Mouse (Mus musculus) adrenal gland, postnatal 14 days (tissue): ENCODE results near the gene Tfeb. TPM values are rescaled to one million over a fixed set of nuclear protein-coding genes. Genes with fewer than 3 reads are reported as not detected.

Source experiments
- DNase-seq: peaks from one replicate; pipeline ENCODE4 v3.0.0; 2021; ENCODE audit warnings: mixed read lengths
- long read RNA-seq, 2 experiments: library from polyadenylated mRNA; stranded (forward); transcript quantifications; one replicate each; pipeline ENCODE4 v2.0.0; 2021
- total RNA-seq: library from RNA; stranded (reverse); gene quantifications from 2 replicates; pipeline ENCODE4 v1.2.3, GENCODE M21; 2021

The Tfeb gene
- total RNA-seq = 18.9 and 22.3 TPM in 2 replicates
- long read RNA-seq, experiment 1, transcript Tfeb-202 (9 exons, 2,342 nt) = major isoform, 13 of 21 reads
- long read RNA-seq, experiment 1, partial matches to known transcripts = 6 of 21 reads
- long read RNA-seq, experiment 1, other reads (novel, unspliced or antisense) = 1 of 21 reads
- long read RNA-seq, experiment 2, transcript Tfeb-202 (9 exons, 2,342 nt) = major isoform, 6 of 13 reads
- long read RNA-seq, experiment 2, partial matches to known transcripts = 6 of 13 reads
- long read RNA-seq, experiment 2, other reads (novel, unspliced or antisense) = 0 of 13 reads

DNA sequence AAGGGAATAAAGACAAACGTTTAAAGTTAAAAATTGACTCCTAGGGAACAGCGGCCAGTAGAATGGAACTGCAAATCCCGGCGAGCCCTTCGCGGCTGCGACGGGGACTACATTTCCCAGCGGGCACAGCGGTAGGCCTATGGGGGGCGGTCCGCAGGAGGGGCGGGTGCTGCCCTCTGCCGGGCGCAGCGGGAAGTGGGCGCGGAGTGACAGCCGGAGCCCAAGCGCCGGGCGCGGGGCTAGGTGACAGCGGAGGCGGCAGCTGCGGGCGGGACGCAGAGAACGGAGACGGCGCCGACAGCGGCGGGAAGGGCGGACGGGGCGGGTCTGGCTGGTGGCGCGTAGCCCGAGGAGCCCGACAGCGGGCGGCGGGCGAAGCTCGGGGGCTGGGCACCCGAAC lies at the start of gene Tfeb:
Tfeb (plus strand) TSS at position 175 of the 400 bp plus-strand sequence.
- peak; percentile 99 for DNase-seq

DNA sequence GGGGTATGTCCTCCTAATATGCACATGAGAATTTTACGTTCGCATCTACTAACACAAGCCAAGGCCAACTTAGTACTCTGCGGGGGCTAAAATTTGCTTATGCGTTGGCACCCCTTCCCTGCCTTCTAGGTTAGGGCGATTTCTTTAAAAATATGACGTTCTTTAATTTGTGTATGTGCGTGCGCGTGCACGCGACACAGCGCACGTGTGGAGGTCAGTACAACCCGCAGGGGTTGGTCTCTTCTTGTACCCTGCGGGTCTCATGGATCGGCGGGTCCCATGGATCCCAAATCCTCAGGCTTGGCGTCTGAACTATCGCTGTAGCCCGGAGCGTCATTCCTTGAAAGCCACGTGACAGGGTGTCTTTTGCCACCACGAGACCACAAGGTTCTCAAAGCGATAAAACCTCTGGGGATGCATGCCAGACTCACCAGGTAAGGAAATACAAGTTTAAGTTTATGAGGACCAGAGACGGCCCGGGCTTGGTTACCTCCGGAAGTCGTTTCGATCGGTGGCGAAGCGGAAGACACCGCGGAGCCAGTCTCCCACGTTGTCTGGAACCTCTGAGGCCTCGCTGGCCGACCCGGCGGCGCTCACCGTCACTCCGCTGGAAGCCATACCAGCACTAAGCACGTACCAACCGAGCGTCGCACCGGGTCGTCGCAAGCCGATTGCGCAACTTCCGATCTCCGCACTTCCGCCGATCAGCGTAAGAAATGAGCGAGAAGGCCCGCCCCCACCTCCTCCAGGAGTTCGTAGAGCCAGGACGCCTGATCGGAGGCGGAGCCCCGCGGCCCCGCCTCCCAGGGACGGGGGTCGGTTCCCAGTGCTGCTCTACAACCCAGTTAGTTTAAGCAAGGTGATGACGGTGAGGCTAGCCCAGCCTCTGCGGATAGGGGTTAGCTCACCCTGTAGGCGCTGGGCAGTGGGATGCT lies 49.2 kb upstream of the Tfeb start:
- peak; percentile 97 for DNase-seq

DNA sequence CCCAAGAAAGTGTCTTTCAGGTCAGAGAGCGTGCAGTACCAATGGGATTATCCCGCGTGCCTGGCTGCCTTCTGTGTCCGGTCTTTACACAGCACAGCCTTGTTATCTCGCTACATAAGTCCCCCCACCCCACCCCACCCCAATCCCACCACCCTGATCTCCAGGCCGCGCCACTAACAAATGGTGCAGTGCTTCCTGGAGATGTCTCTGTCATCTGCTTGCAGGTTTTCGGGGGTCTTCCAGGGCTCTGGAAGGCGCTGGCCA lies 48.6 kb upstream of the Tfeb start, which contains the start of gene Tomm6:
Tomm6 (minus strand) TSS at position 43 of the 264 bp plus-strand sequence.
- no peak for DNase-seq

DNA sequence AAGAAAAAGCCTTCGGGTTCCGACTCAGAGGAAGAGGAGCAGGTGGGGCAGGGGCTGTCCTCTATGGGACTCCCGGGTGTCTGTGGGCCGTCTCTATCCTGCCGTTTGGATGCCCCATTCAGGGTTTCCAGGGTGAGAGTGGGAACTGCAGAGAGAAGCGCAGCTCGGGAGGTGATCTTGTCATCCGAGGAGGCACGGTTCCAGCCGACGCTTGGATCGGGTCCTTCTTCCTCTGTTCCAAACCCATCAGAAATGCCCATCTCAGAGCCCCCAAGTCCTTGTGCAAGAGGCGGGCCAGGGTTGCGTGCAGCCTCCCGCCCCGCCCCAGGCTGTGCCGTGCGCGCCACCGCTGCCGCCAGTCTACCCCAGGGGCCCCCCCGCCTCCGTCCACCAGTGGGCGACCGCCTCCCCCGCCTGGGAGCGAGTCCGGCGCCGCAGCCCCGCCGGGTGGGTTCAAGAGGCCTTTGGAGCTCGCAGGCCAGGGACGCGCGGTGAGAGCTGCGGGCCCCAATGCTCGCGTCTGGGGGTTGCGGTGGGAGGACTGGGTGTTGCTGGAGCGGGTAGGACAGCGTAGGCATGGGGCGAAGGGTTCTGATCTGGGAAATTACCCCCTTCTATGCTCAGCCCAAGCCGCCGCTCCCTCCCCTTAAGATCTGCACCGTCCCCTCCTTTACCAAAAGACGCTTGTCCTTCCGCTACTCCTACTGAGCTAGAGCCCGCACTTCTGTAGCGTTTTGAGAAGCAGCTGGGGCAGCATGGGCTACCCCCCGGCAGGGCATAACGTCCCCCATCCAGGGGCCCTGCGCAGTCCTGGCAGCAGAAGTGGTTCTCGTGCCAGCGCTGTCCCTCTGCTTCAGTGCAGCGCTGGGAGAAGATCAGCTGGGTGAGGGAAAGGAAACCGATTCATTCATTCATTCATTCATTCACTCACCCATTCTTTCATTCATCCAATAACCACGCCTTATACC lies 47.9 kb upstream of the Tfeb start, which contains the start of gene Frs3:
Frs3 (plus strand) TSS at position 423 of the 968 bp plus-strand sequence.
- DNase-seq = peak; percentile 88

DNA sequence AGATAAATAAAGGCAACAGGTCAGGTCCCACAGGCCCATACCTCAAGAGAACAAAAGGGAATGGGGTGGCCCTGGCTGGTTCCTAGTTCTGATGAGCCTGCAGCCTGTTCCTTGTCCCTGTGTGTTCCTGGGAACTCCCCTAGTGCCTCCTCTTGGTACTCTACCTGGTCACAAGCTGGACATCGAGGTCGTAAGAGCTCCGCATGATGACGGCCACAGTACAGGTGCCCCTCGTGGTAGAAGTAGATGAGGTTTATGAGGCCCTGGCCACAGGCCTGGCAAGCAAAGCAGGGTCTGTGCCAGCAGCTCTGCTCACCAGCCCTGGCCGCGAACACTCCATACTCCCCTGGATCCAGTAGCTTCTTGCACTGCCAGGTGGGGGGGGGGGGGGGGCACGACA lies 46.9 kb upstream of the Tfeb start:
- no peak for DNase-seq

DNA sequence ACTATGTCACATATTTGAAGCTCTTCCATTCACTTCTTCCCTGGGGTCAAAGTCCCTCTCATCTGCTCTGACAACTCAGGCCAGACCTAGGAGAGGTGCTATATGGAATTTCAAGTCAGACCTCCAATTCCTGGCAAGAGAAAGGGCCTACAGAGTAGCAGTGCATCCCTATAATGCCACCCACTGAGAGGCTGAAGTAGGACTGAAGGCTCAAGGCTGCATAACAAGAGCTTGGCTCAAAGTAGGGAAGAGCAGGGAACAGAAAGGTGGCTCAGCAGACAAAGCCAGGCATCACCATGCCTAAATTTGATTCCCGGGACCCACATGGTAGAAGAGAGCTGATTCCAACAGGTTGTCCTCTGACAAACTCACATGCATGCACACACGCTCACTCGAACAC lies 45.2 kb upstream of the Tfeb start:
- DNase-seq = no peak

DNA sequence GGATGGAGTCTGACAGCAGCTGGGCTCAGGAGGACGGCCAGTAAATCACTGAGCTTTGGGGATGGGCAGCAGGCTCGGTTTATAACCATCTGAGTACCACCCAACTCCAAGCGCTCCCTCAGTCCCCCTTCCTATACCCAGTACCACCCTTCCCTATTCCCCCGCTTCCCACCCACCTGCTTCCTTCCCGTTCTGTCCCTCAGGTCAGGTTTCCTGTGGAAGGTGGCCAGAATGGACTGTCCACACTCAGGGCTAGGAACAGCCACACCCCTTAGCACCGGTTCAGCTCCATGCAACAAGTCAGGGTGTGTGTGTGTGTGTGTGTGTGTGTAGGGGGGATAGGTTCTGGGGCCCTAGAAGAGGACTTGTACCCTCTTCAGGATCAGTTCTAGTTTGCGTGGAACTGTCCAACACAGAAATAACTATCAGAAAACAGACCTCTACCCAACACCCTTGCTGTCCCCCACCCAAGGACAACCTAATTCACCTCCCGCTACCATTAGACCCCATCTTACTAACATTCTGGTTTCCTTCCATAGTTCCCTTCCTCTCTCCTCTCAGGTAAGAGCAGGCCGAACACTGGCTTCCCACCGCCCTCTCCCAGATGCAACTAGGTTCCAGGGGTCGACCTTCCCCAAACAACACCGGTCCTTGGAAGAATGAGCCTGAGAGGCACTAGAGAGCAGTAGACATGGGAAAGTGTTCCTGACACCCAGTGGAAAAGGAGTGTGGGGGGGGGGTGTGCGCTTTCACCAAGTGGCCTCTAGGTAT lies 43.0 kb upstream of the Tfeb start:
- DNase-seq = peak; percentile 35

DNA sequence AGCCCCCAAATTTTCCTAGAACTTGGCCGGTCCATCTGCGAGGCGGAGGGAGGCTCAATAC lies 42.6 kb upstream of the Tfeb start, which contains the start of gene Gm21981:
Gm21981 (minus strand) TSS at position 14 of the 61 bp plus-strand sequence.
- no peak for DNase-seq

DNA sequence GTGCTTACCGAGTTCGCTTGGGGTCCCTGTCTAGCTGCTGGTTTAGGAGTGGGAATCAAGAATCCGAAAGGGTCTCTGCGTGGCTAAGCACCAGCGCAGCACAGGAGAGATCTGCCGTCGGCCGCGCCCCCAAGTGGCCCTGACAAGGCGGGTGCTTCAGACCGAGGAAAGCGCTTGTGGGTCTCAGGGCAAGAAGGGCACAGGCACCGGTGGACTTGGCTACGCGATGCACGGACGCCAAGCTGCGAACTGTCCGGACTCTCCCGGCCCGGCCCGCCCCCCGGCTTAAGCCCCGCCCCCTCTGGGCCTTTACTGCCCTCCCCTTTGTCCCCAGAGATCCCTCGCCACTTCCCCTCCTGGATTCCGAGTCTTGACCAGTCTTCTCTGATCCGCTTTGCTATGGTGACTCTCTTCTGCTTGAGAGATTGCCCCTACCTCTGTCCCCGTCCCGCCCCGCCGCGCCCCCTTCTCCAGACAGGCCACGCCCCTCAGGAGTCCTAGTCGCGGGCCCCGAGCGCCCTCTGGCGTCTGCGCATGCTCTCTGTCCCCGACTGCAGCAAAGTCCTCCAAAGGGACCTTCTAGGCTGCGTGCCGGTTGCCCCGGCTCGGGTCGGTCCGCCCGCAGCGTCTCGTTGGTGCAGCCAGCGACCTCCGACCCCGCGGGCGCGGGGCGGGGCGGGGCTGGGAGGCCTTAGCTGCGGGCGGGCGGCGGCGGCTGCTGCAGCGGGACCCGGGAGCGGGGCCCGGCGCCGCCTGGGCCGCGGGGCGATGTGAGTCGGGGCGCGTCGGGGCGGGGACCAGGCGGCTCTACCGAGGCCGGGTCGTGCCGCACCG lies 42.1 kb upstream of the Tfeb start, which contains the start of gene Prickle4:
Prickle4 (minus strand) TSS at position 234 of the 834 bp plus-strand sequence.
- DNase-seq = peak; percentile 99

DNA sequence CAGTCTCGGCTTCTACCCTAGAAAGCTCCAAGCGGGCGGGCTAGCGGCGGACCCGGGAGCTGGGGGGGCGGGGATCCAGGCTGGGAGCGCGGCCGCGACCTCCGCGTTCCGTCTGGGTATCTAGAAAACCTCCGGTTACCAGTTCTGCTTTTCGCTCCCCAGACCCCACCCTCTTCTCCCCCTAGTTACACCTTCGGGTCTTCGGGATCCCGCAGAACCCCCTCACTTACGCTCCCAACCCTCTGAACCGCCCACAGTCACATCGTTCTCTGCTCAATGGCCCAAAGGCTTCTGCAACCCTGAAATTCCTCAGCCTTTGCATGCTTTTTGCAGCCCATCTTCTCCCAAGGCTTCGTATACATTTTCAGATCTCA lies 41.5 kb upstream of the Tfeb start:
- no peak for DNase-seq

DNA sequence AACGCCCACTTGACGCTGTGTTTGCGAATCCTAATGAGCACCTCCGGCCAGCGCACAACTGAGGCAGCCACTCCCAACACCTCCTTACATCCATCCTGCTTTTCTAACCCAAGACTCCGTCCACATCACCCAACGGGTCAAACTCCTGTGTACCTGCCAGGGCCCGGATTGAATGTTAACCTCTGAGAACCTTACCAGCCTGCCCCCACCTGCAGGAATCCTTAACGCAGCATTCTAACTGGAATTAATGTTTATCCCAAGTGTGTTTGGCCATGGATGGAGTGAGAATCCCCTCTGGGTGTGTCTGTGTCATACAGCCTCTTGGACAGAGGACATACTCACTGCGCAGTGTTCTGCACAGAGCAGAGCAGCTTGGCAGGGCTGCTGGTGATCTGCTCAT lies 38.7 kb upstream of the Tfeb start:
- DNase-seq = no peak

DNA sequence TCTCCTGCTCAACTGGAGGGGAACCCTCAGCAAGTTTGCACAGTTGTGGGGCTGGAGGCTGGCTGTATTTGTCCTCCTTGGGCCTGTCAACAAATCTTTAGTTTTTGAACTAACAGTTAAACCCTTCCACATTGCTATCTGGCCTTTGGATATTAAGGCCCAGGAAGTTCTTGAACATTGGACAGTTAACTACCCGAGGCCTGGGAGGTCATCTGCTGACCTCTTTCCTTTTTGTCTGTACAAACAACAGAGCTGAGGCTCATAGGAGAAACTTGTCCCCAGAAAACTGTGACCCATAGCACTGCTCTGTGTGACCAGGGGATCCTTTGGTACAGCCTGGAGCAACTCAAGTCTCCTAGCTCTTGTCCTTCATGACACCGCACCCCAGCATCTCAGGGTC lies 37.8 kb upstream of the Tfeb start:
- no peak for DNase-seq

DNA sequence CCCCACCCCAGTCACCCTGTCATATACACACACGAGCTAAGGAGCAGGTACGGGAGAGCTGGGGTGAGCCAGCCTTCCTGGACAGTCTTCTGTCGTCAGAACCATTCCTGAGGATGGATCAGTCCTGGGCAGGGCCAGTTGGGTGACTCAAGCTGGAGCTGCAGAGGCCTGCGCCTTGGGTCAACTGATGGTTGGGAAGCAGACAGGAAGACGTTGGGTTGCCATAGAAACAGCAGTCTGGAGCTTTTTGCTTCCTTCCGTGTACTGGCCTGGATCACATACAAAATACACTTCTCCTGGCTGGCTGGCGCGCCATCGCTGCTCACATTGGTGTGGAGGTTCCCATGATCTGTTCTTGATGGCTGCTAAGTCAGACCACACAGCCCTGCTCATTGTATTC lies 35.0 kb upstream of the Tfeb start:
- no peak for DNase-seq

DNA sequence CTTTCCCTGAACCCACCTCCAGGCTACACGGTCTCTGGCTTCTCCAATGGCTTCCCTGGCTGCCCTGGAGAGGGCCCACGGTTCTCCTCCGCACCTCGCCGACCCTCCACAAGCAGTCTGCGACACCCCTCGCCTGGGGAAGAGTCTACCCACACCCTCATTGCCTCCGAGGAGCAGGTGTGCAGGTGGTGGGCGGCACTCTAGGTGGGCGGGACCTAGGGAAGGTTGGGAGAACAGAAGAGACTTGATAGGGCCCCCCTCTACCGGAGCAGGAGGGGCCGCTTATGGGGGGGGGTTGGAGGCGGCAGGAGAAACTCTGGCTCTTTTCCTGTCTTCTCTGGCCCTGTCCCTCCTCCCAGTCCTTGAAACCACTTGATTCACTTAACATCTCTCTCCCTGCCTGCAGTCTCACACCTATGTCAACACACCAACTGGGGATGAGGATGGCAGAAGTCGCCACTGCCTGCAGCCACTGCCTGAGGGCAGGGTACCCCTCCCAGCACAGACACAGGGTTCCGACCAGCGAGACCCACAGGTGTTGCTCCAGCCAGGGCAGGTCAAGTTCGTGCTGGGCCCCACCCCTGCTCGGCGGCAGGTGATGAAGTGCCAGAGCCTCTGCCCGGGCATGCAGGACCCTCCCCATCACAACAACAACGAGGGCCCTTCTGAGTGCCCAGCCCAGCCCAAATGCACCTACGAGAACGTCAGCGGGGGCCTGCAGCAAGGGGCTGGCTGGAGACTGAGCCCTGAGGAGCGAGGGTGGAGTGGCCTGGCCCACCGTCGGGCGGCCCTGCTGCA lies 34.1 kb upstream of the Tfeb start:
- no peak for DNase-seq

DNA sequence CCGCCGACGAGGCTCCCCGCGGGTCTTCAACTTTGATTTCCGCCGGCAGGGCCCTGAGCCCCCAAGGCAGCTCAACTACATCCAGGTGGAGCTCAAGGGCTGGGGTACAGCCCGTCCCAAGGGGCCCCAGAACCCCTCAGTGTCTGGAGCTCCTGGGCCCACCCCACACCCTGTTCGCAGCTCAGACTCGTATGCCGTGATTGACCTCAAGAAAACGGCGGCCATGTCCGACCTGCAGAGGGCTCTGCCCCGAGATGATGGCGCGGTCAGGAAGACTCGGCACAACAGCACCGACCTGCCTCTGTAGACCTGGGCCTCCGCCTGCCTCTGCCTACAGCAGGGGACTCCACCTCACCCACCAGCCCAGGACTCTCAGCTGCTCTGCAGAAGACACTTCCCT lies 33.3 kb upstream of the Tfeb start:
- no peak for DNase-seq

DNA sequence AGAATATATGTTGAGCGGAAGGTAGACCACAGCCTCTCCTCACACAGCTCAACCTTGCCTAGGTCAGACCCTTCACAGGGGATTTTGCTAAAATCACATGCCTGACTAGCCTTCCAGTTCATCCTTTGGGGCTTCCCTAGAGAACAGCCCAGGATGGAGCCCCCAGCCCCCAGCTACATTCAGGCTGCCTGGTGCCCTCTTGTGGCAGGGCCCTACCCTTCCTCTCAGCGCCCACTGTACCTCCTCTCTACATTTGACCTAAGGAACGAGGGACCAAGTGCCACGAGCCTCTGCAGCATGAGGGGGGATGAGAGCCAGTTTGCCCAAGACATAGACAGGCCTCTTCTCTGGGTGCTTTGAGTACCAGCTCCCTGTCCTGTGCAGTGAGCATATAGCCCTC lies 32.1 kb upstream of the Tfeb start:
- DNase-seq = no peak

DNA sequence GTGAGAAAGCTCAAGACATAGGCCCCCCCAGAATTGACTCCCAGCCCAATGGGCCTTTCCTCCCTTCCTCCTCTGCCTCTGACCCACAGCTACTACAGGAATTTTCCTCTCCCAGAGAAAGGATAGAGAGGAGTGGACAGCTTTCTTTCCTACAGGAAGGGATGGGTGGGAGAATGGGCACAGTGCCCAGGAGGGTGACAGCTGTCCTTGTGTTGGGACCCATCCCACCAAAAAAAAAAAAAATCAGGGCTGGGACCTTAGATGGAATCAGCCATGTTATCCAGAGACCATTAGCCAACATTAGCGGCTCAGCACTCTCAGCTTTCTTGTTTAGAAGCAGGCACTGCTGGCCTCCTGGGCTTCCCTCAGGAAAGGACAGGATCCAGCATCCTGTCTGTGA lies 30.6 kb upstream of the Tfeb start:
- no peak for DNase-seq

DNA sequence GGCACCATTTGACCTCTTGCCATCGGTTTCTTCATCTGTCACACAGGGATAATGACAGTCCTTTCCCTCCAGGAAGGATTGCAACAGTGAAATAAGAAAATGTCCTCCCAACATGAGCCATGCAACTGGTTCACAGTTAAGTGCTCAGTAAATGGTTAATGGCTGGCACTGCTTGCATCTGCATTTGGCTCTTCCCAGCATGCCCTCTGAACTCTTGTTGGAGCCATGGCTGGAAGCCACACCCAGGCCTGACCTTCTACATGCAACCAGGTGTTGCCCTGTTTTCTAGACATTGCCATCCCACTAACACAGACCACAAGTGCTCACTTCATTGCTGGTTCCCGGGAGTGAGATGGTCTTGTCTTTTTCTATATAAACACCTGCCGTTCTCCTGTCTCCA lies 28.9 kb upstream of the Tfeb start:
- no peak for DNase-seq

DNA sequence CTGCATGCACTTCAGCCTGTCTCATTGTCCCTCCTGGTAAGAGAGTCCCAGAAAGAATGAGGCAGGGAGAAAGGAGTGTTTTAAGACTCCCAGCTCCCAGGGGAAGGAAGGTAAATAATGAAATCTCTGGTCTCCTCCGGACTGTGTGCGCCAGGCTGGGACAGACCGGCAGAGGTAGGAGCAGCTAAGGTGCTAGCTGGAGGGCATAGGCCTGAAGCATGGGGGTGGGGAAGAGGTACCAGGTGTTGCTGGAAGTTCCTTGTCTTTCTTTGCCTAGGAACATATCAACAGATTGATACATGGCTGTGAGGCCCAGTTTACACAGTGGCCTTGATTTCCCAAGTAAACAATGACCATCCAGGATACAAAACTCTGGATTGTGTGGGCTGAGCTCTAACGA lies 27.9 kb upstream of the Tfeb start:
- no peak for DNase-seq

DNA sequence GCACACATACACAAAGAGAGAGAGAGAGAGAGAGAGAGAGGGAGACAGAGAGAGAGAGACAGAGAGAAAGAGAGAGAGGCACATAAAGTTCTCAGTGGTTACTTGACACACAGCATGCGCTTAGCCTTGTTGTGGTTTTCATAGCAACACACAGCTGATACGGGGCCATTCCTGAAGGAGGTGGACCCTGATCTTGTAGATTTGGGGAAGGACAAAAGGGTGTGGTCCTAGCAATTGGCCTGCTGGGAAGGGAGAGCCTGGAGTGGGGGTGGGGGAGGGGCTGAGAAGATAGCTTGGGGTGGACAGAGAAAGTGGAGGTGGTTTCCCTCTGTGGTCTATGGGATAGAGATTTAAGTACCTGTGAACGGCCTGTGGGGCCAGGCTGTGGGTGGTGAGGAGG lies 26.8 kb upstream of the Tfeb start:
- DNase-seq = no peak
